8 mouse cellular contexts compared by ENCODE assay signal in genomic region chr16:18347931-18348600, GRCm38 (mm10). TPM values are rescaled to one million over a fixed set of nuclear protein-coding genes. Genes with fewer than 3 reads are reported as not detected.
A peak's percentile ranks its signal among the peaks of the same experiment; 100 is the strongest.
DNase-seq lines count a peak whose midpoint lies in the region; ATAC-seq and TF ChIP-seq lines count a peak whose summit lies in the region.

Tango2 (minus strand) TSS chr16:18348103.
Arvcf (plus strand) TSS chr16:18348182.

- H3K4me3 ChIP-seq in forebrain, embryonic 11.5 days (ENCODE audit: low read depth, low read length) = peak within 1 kb of the TSS; percentile 63
- peak within 1 kb of the TSS; percentile 74 for H3K4me3 ChIP-seq in heart, embryonic 15.5 days
- H3K4me3 ChIP-seq in liver, embryonic 13.5 days (replicated peaks) = peak within 1 kb of the TSS; percentile 57
- H3K4me3 ChIP-seq in stomach, embryonic 16.5 days (replicated peaks; ENCODE audit: low read length) = peak within 1 kb of the TSS; percentile 73

- DNase-seq in A20 (ENCODE audit: low read depth, low spot score) = peak; percentile 93
- peak; percentile 97 for DNase-seq in brain, embryonic 14.5 days (ENCODE audit: low read depth)
- peak; percentile 96 for DNase-seq in forebrain, embryonic 11.5 days (ENCODE audit: low spot score)
- peak; percentile 96 to 98 for DNase-seq in kidney, postnatal 25 days
- DNase-seq in liver, embryonic 13.5 days = peak; percentile 34
- DNase-seq in neural tube, embryonic 10.5 days (ENCODE audit: extremely low spot score, low spot score) = peak; percentile 92

- peak; percentile 86 for ATAC-seq in forebrain, embryonic 11.5 days (replicated peaks; ENCODE audit: low FRiP score)
- ATAC-seq in heart, embryonic 15.5 days (replicated peaks; ENCODE audit: insufficient number of reproducible peaks, insufficient read depth, low FRiP score, low read depth) = peak; percentile 84
- peak; percentile 9; the same call in 1 of the 2 replicates for ATAC-seq in liver, embryonic 13.5 days (ENCODE audit: low read depth)
- peak; percentile 88 for ATAC-seq in stomach, embryonic 16.5 days (ENCODE audit: insufficient read depth, low FRiP score)

- peak within 1 kb of the TSS; percentile 69 for H3K9ac ChIP-seq in forebrain, embryonic 11.5 days (ENCODE audit: low read length)
- H3K9ac ChIP-seq in heart, embryonic 15.5 days = peak within 1 kb of the TSS; percentile 70
- H3K9ac ChIP-seq in liver, embryonic 13.5 days = peak within 1 kb of the TSS; percentile 39
- H3K9ac ChIP-seq in stomach, embryonic 16.5 days (ENCODE audit: low read length) = peak within 1 kb of the TSS; percentile 79

- peak within 1 kb of the TSS; percentile 86 for H3K4me2 ChIP-seq in forebrain, embryonic 11.5 days (ENCODE audit: low read depth, low read length, severe bottlenecking)
- peak within 1 kb of the TSS; percentile 97 for H3K4me2 ChIP-seq in heart, embryonic 15.5 days
- H3K4me2 ChIP-seq in liver, embryonic 13.5 days = peak within 1 kb of the TSS; percentile 65
- peak within 1 kb of the TSS; percentile 100 for H3K4me2 ChIP-seq in stomach, embryonic 16.5 days (ENCODE audit: low read depth, low read length)

- WGBS in forebrain, embryonic 11.5 days = under 1% methylated on average over 43 of the region's 44 CpGs
- WGBS in heart, embryonic 15.5 days = under 1% methylated on average over 42 of the region's 44 CpGs
- WGBS in liver, embryonic 13.5 days (ENCODE audit: insufficient replicate concordance) = 2% methylated on average over 44 of the region's 44 CpGs
- under 1% methylated on average over 44 of the region's 44 CpGs for WGBS in stomach, embryonic 16.5 days

- no peaks in the 10 kb centered on the region for H3K36me3 ChIP-seq in forebrain, embryonic 11.5 days (ENCODE audit: control insufficient read depth, insufficient read depth, low read length)
- no peaks in the 10 kb centered on the region for H3K36me3 ChIP-seq in heart, embryonic 15.5 days
- no peaks in the 10 kb centered on the region for H3K36me3 ChIP-seq in liver, embryonic 13.5 days
- no peaks in the 10 kb centered on the region for H3K36me3 ChIP-seq in stomach, embryonic 16.5 days (ENCODE audit: control insufficient read depth, insufficient read depth, low read length)

- TF ChIP-seq CTCF in brain, embryonic 14.5 days (IDR thresholded peaks at IDR 0.05; ENCODE audit: borderline replicate concordance, extremely low read depth, insufficient read depth, insufficient read length) = peak; percentile 23; the same call in 1 of the 2 replicates

- H3K27me3 ChIP-seq in forebrain, embryonic 11.5 days (ENCODE audit: control insufficient read depth, insufficient read depth, low read length) = no peaks in the 10 kb centered on the region
- H3K27me3 ChIP-seq in heart, embryonic 15.5 days = peaks cover 22% of the 10 kb centered on the region
- H3K27me3 ChIP-seq in liver, embryonic 13.5 days = peaks cover 62% of the 10 kb centered on the region
- peaks cover 9% of the 10 kb centered on the region; the same call in 1 of the 2 replicates for H3K27me3 ChIP-seq in stomach, embryonic 16.5 days (ENCODE audit: control insufficient read depth, insufficient read depth, low read length)

- no peak within 1 kb of the TSS for H3K27ac ChIP-seq in forebrain, embryonic 11.5 days (ENCODE audit: low read depth, low read length)
- peak within 1 kb of the TSS; percentile 28 for H3K27ac ChIP-seq in heart, embryonic 15.5 days
- no peak within 1 kb of the TSS for H3K27ac ChIP-seq in liver, embryonic 13.5 days
- H3K27ac ChIP-seq in stomach, embryonic 16.5 days (ENCODE audit: low read length) = no peak within 1 kb of the TSS

- no peaks in the 10 kb centered on the region for H3K9me3 ChIP-seq in forebrain, embryonic 11.5 days (ENCODE audit: control insufficient read depth, low read length)
- H3K9me3 ChIP-seq in heart, embryonic 15.5 days (replicated peaks) = no peaks in the 10 kb centered on the region
- H3K9me3 ChIP-seq in liver, embryonic 13.5 days (replicated peaks) = no peaks in the 10 kb centered on the region
- H3K9me3 ChIP-seq in stomach, embryonic 16.5 days (replicated peaks; ENCODE audit: control insufficient read depth, low read length) = no peaks in the 10 kb centered on the region

- H3K4me1 ChIP-seq in forebrain, embryonic 11.5 days (replicated peaks; ENCODE audit: control insufficient read depth, insufficient read depth, low read length) = 0 out of 2 replicates have a peak, but pooled peaks cover 6% of the 10 kb centered on the region
- H3K4me1 ChIP-seq in heart, embryonic 15.5 days (replicated peaks) = peaks cover 30% of the 10 kb centered on the region
- H3K4me1 ChIP-seq in liver, embryonic 13.5 days (replicated peaks) = peaks cover 55% of the 10 kb centered on the region
- H3K4me1 ChIP-seq in stomach, embryonic 16.5 days (ENCODE audit: control insufficient read depth, insufficient read depth, low read length) = peaks cover 19% of the 10 kb centered on the region

- TF ChIP-seq POLR2A in brain, embryonic 14.5 days (IDR thresholded peaks at IDR 0.05; ENCODE audit: borderline replicate concordance, extremely low read depth, insufficient read depth, insufficient read length, poor library complexity, severe bottlenecking) = peak; percentile 84; the same call in 1 of the 2 replicates

RNA-seq across cellular contexts. Expression of gene Tango2, which starts in this region (rescaled TPM):
- polyA plus RNA-seq in brain, embryonic 14.5 days (2012; rRNA removed) = 69.4 and 78.6 TPM in 2 replicates
- polyA plus RNA-seq in forebrain, embryonic 11.5 days (2014; fragmentation: Nextera tagmentation; extraction: Ambion mirVana) = 39.1 and 40.4 TPM in 2 replicates
- polyA plus RNA-seq in heart, embryonic 15.5 days (2015; fragmentation: Nextera tagmentation; extraction: Ambion mirVana) = 61.4 and 61.5 TPM in 2 replicates
- 69.6 and 71.4 TPM in 2 replicates for polyA plus RNA-seq in liver, embryonic 13.5 days (2015; fragmentation: Nextera tagmentation; extraction: Ambion mirVana)
- 27.6 and 32.7 TPM in 2 replicates for polyA plus RNA-seq in stomach, embryonic 16.5 days (2015; fragmentation: Nextera tagmentation; extraction: Ambion mirVana)

RNA-seq across cellular contexts. Expression of gene Arvcf, which starts in this region (rescaled TPM):
- 169 and 189 TPM in 2 replicates for polyA plus RNA-seq in brain, embryonic 14.5 days (2012; rRNA removed)
- 99.4 and 103 TPM in 2 replicates for polyA plus RNA-seq in forebrain, embryonic 11.5 days (2014; fragmentation: Nextera tagmentation; extraction: Ambion mirVana)
- polyA plus RNA-seq in heart, embryonic 15.5 days (2015; fragmentation: Nextera tagmentation; extraction: Ambion mirVana) = 28.4 and 40.0 TPM in 2 replicates
- 7.6 and 7.9 TPM in 2 replicates for polyA plus RNA-seq in liver, embryonic 13.5 days (2015; fragmentation: Nextera tagmentation; extraction: Ambion mirVana)
- polyA plus RNA-seq in stomach, embryonic 16.5 days (2015; fragmentation: Nextera tagmentation; extraction: Ambion mirVana) = 25.3 and 26.0 TPM in 2 replicates

Comparison
In these comparisons a context has a peak if more than half of its experiments do, and no peak if none do; other contexts are left out.
1. DNase-seq: peak in every context shown above with its lines; median percentile 97 in brain, embryonic 14.5 days; 97 in kidney, postnatal 25 days; 96 in forebrain, embryonic 11.5 days; 93 in A20; 92 in neural tube, embryonic 10.5 days; 34 in liver, embryonic 13.5 days.
2. ATAC-seq: peak in every context shown above with its lines; median percentile 88 in stomach, embryonic 16.5 days; 86 in forebrain, embryonic 11.5 days; 84 in heart, embryonic 15.5 days; 9 in liver, embryonic 13.5 days.